Mouse (Mus musculus): ENCODE results near the gene Rab25.

GRCm38 (mm10) chr3:88568615-88569014 is 20.5 kb upstream of the Rab25 start:
- TF ChIP-seq CTCF (IDR thresholded peaks at IDR 0.05; ENCODE audit: low read depth, low read length) (no peak), EP300 (IDR thresholded peaks at IDR 0.05; ENCODE audit: insufficient read depth, low read depth, low read length) (no peak)

Data from ES-Bruce4 (cell line).